Mouse (Mus musculus) layer of hippocampus, adult 18-20 months (tissue): ENCODE results near the gene Gal3st4. TPM values are rescaled to one million over a fixed set of nuclear protein-coding genes. Genes with fewer than 3 reads are reported as not detected.

Experiments used
- DNase-seq, 2 experiments: peaks; one replicate each; pipeline ENCODE4 v3.0.0; 2022; ENCODE audit warnings: low spot score in 2 of 2
- total RNA-seq, 2 experiments: library from RNA; stranded (reverse); gene quantifications; 2 replicates each; pipeline ENCODE4 v1.2.3; 2021

The Gal3st4 gene
- total RNA-seq, 2 experiments from 2014 or later: 3.6 to 4.1 TPM

- DNase-seq: no peak
Observed at GRCm38 (mm10) chr5:138262582-138263240, 9.9 kb downstream of the Gal3st4 start.

GRCm38 (mm10) chr5:138262001-138262400 is 10.6 kb downstream of the Gal3st4 start:
- DNase-seq: no peak

GRCm38 (mm10) chr5:138260834-138261233 is 11.8 kb downstream of the Gal3st4 start:
- DNase-seq: no peak

GRCm38 (mm10) chr5:138260051-138260450 is 12.6 kb downstream of the Gal3st4 start:
- no peak for DNase-seq

GRCm38 (mm10) chr5:138258993-138259392 is 13.6 kb downstream of the Gal3st4 start:
- no peak for DNase-seq

- no peak for DNase-seq
Observed at GRCm38 (mm10) chr5:138258542-138258941, 14.1 kb downstream of the Gal3st4 start.

- DNase-seq: no peak
Observed at GRCm38 (mm10) chr5:138258078-138258477, 14.6 kb downstream of the Gal3st4 start.

- no peak for DNase-seq
Observed at GRCm38 (mm10) chr5:138257585-138257978, 15.1 kb downstream of the Gal3st4 start.

- no peak for DNase-seq
Observed at GRCm38 (mm10) chr5:138256966-138257584, 15.6 kb downstream of the Gal3st4 start.

GRCm38 (mm10) chr5:138256094-138256467 is 16.6 kb downstream of the Gal3st4 start:
- DNase-seq: no peak

GRCm38 (mm10) chr5:138255353-138256093 is 17.1 kb downstream of the Gal3st4 start, which contains the start of gene Lamtor4:
TSS of gene Lamtor4 (plus strand) at chr5:138255482.
- DNase-seq: peak; percentile 95 to 98

- DNase-seq: no peak
Observed at GRCm38 (mm10) chr5:138253061-138253460, 19.6 kb downstream of the Gal3st4 start.

GRCm38 (mm10) chr5:138251144-138251543 is 21.5 kb downstream of the Gal3st4 start:
- DNase-seq: no peak

GRCm38 (mm10) chr5:138241511-138241910 is 31.1 kb downstream of the Gal3st4 start:
- no peak for DNase-seq

GRCm38 (mm10) chr5:138234224-138234623 is 38.4 kb downstream of the Gal3st4 start:
- no peak for DNase-seq

GRCm38 (mm10) chr5:138233778-138234177 is 38.9 kb downstream of the Gal3st4 start:
- DNase-seq: no peak

GRCm38 (mm10) chr5:138229511-138229910 is 43.1 kb downstream of the Gal3st4 start:
- DNase-seq: no peak

- peak in 1 of 2 experiments; percentile 22 for DNase-seq
Observed at GRCm38 (mm10) chr5:138228026-138228425, 44.6 kb downstream of the Gal3st4 start.

- DNase-seq: no peak
Observed at GRCm38 (mm10) chr5:138227367-138227766, 45.3 kb downstream of the Gal3st4 start.

- no peak for DNase-seq
Observed at GRCm38 (mm10) chr5:138226491-138226890, 46.1 kb downstream of the Gal3st4 start.

GRCm38 (mm10) chr5:138225700-138226099 is 46.9 kb downstream of the Gal3st4 start, which contains the start of gene Nxpe5:
TSS of gene Nxpe5 (plus strand) at chr5:138225898.
- no peak for DNase-seq

GRCm38 (mm10) chr5:138223287-138223686 is 49.4 kb downstream of the Gal3st4 start:
- no peak for DNase-seq
